Mouse (Mus musculus): ENCODE measurements around the gene Arl3. TPM values are rescaled to one million over a fixed set of nuclear protein-coding genes. Genes with fewer than 3 reads are reported as not detected.

Arl3 gene
- total RNA-seq, 2 experiments from 2014 or later = 13.2 to 15.7 TPM

GRCm38 (mm10) chr19:46537357-46537756 is 35.6 kb downstream of the Arl3 start:
- ATAC-seq (ENCODE audit: poor library complexity, severe bottlenecking) = no peak

GRCm38 (mm10) chr19:46534542-46535098 is 38.4 kb downstream of the Arl3 start:
- ATAC-seq (ENCODE audit: poor library complexity, severe bottlenecking) = no peak

- no peak for ATAC-seq (ENCODE audit: poor library complexity, severe bottlenecking)
Observed at GRCm38 (mm10) chr19:46533525-46533924, 39.5 kb downstream of the Arl3 start.

GRCm38 (mm10) chr19:46533066-46533465 is 39.9 kb downstream of the Arl3 start:
- no peak for ATAC-seq (ENCODE audit: poor library complexity, severe bottlenecking)

DNA sequence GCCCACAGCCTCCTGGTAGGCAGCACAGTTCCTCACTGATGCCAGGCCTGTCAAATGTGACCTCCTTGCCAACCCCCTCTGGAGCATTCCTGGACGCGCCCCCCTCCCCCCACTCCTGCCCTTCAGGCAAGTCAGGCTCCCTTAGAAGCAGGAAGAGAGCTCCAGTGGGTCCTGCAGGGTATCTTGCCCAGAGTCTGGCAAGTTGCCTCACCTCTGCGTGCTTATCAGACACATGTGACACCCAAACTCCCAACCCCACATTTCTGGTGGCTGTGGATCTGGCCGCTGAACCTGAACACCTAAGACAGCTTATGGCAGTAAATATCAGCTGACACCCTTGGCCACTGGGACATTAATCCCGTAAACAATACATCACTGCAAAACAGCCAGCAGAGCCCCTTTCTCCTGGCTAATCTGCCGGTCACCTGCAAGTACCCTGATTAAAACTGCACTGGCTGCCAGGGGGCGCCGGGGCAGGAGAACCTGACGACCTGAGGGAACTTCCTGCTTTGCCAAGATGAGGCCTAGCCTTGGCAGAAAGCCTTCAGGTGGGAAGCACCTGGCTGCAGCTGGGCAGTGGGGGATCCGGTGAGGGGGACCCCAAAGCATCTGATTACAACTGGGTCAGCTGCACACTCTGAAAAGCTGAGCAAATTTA is 40.8 kb downstream of the Arl3 start:
- ATAC-seq (ENCODE audit: poor library complexity, severe bottlenecking) = no peak

DNA sequence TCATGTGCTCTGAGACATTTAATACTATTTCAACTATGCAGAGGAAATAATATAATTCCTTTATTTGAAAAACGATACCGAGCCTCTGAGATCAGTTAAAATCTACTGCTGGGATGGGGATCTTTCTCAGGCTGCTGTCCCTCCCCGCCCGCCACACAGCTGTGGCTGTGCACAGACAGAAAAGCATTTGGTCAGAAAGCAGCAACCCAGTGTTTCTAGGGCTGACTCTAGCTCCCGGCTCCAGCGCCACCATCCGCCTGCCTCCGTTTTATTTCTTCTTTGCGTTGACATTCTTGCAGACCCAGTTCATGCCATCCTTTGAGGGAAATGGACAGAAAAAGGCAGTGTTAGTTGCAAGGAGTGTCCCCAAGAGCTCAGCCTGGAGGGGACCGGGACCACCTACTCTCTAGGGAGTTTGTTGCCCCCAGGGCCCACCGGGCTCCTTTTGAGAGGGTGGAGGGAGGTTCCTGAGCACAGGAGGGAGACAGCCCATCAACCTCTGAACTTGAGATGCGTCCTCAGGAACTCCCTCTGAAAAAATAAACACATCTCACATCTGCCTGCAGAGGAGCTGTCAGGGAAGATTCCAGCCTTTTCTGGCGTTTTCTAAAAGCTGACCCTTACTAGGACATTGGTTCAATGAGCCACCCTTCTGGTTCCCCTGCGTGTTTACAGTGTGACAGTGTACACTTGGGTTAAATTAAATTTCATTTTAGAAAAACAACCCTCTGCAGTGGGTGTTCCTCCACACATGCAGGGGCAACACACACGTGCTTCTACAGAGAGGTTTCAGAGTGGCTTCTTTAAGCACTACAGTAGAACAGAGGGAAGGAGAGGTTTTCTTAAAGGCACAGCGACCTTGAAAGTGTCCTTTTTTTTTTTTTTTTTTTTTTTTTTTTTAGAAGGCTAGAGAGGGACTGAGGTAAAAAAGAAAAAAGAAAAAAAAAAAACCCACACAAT is 41.6 kb downstream of the Arl3 start:
- ATAC-seq (ENCODE audit: poor library complexity, severe bottlenecking) = no peak

- ATAC-seq (ENCODE audit: poor library complexity, severe bottlenecking) = no peak
Observed at GRCm38 (mm10) chr19:46530449-46530990, 42.5 kb downstream of the Arl3 start.

GRCm38 (mm10) chr19:46529601-46530448 is 43.2 kb downstream of the Arl3 start:
- no peak for ATAC-seq (ENCODE audit: poor library complexity, severe bottlenecking)

- peak; percentile 58 for ATAC-seq (ENCODE audit: poor library complexity, severe bottlenecking)
Observed at GRCm38 (mm10) chr19:46528529-46529213, 44.3 kb downstream of the Arl3 start.

DNA sequence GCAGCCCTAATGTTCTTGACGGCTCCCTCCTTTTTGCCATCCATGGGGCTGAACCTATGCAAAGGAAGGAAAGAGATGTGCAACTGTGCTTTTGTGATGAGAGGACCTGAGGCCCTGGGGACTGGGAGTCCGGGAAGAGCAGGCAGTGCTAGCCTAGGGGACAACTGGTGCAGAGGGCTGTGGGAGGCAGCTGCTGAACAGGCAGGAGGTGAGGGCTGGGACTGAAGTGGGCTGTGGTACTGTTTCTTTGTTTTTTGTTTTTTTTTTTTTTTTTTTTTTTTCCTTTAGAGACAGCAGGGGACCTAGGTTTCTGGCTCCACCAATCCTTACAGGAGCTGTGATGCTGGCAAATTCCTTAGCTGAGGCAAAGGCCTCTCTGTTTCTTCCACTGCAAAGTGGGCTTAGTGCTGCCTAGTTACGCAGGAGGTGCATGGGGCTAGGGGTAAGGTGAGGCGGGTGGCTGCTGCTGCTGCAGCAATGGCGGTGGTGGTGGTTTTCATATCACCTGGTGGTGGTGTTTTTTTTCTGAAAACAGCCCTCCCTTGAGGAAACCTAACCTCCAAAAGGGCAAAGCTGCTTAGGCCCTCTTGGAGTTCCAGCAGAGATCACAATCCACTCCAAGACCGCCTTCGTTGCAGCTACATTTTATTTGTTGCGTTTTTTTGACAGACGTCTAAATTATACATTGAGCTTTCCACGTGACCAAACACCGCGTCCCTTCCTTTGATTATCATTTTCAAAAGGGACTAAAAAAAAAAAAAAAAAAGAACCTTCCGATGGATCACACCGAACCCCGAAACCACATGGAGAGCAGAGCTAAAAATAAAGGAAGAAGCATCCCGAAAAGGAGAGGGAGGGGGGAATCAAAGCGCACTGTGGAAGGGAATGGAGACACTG is 45.1 kb downstream of the Arl3 start:
- ATAC-seq (ENCODE audit: poor library complexity, severe bottlenecking) = no peak

DNA sequence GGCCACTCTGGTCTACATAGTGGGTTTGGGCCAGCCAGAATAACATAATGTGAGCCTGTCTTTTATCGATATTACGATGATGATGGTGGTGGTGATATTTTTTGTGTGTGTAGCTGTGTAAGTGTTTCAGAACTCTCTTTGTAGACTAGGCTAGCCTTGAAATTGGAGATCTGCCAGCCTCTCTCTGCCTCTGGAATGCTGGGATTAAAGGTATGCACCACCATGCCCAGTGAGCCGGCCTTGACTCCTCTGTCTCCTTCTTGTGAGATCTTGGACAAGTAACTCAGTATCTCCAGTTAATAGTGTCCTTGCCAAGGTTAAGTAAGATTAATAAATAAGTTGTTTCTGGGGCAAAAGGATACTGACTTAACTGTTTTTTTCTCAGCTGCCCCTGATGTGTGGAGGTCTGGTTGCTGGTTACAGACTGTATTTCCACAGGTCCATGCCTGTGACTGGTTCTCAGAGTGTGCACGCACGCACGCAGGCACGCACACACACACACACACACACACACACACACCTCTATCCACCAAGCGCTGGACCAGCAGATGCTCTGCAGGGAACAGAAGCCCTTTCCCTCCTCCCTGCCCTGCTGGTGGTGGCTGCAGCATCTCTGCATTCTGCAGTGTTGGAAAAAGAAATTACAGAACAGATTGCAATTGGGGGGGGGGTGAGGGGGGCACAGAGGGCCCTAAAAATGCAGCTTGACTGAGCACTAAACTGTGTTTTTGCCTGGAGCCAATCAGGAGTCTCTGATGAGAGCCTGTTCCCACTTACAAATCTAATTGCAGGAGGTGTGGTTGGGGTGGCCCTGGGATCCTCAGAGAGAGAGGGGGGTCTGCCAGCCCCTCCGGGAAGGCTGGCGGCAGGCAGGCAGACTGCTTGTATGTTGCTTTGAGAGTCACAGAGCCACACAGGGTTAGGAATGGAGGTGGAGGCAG is 47.0 kb downstream of the Arl3 start:
- no peak for ATAC-seq (ENCODE audit: poor library complexity, severe bottlenecking)

- peak; percentile 38 for ATAC-seq (ENCODE audit: poor library complexity, severe bottlenecking)
Observed at GRCm38 (mm10) chr19:46524601-46525321, 48.2 kb downstream of the Arl3 start.

GRCm38 (mm10) chr19:46524152-46524544 is 48.9 kb downstream of the Arl3 start:
- no peak for ATAC-seq (ENCODE audit: poor library complexity, severe bottlenecking)

DNA sequence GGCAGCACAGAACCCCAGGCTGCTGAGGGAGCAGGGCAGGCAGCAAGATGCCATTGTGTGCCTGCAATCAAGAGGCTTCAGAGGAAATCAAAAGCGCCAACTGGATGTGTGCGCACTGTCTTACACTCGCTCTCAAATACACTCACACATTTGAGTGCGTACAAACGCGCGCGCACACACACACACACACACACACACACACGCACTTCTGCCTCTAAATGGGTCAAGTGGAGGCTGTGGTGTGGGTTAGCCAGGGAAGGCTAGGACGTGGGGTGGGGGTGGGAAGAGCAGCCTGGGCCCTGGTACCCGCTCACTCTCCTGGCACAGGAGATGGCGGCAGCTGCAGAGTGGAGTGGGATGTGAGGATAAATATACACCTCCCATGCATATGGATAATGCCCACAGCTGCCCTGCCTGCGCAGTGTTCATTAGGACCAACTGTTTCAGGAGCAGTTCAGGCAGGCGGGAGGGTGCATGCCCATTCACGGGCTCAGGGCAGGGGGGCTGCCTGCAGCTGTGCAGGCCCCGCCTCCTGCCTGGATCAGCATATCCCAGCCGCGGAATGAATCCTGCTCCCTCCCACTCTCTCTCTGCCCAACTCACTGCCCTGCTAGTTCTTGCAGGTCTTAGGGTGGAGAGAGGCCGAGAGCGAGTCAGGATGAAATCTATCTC is 49.4 kb downstream of the Arl3 start:
- no peak for ATAC-seq (ENCODE audit: poor library complexity, severe bottlenecking)

GRCm38 (mm10) chr19:46523131-46523479 is 49.9 kb downstream of the Arl3 start:
- no peak for ATAC-seq (ENCODE audit: poor library complexity, severe bottlenecking)

GRCm38 (mm10) chr19:46522433-46523044 is 50.5 kb downstream of the Arl3 start:
- peak; percentile 85 for ATAC-seq (ENCODE audit: poor library complexity, severe bottlenecking)

Data from megakaryocyte, adult 5-6 weeks (primary cell).